Mouse (Mus musculus) MEL (cell line): ENCODE measurements around the gene Bcl3. TPM values are rescaled to one million over a fixed set of nuclear protein-coding genes. Genes with fewer than 3 reads are reported as not detected.

Experiments
- DNase-seq: peaks from one replicate; pipeline ENCODE4 v3.0.0; 2011; ENCODE audit warnings: low read depth, low spot score
- H3K27ac ChIP-seq: 2 replicates; pipeline ENCODE4 v1.5.1; 2012; ENCODE audit warnings: low read depth, mild to moderate bottlenecking, control low read depth, low read length, moderate library complexity; ENCODE audit not compliant: control insufficient read depth
- H3K27me3 ChIP-seq, 2 experiments: fragments of 150-350 bp in 1 of 2; sonication (generic) in 1 of 2; 2 replicates each; pipeline ENCODE4 v1.6.1; 2012; ENCODE audit warnings: low read length in 2 of 2, mild to moderate bottlenecking in 2 of 2, improper control_type of control experiment in 1 of 2, moderate library complexity in 1 of 2; ENCODE audit not compliant: insufficient read depth in 2 of 2, control insufficient read depth in 1 of 2
- H3K36me3 ChIP-seq, 2 experiments: 2 replicates each; pipeline ENCODE4 v1.6.1; 2012 to 2014; ENCODE audit warnings: low read length in 2 of 2, improper control_type of control experiment in 1 of 2, inconsistent platforms in 1 of 2, mild to moderate bottlenecking in 1 of 2; ENCODE audit not compliant: insufficient read depth in 2 of 2, control insufficient read depth in 1 of 2
- H3K4me1 ChIP-seq, 2 experiments: fragments of 150-350 bp in 1 of 2; sonication (generic) in 1 of 2; 2 replicates each; pipeline ENCODE4 v1.6.1; 2012; ENCODE audit warnings: low read length in 2 of 2, improper control_type of control experiment in 1 of 2, mild to moderate bottlenecking in 1 of 2; ENCODE audit not compliant: insufficient read depth in 2 of 2, control insufficient read depth in 1 of 2
- H3K4me3 ChIP-seq, 2 experiments: fragments of 150-350 bp in 1 of 2; sonication (generic) in 1 of 2; 2 replicates each; pipeline ENCODE4 v1.5.1; 2012; ENCODE audit warnings: low read depth in 2 of 2, low read length in 2 of 2, mild to moderate bottlenecking in 2 of 2, moderate library complexity in 2 of 2, control low read depth in 1 of 2, improper control_type of control experiment in 1 of 2; ENCODE audit not compliant: control insufficient read depth in 1 of 2, insufficient read depth in 1 of 2
- H3K79me2 ChIP-seq: 2 replicates; pipeline ENCODE4 v1.6.1; 2012; ENCODE audit warnings: mild to moderate bottlenecking, low read length, moderate library complexity; ENCODE audit not compliant: control insufficient read depth, poor library complexity, insufficient read depth
- H3K9ac ChIP-seq: 2 replicates; pipeline ENCODE4 v1.6.1; 2012; ENCODE audit warnings: low read depth, mild to moderate bottlenecking, control low read depth, low read length, moderate library complexity; ENCODE audit not compliant: control insufficient read depth, poor library complexity, severe bottlenecking
- H3K9me3 ChIP-seq: fragments of 150-350 bp; sonication (generic); replicated peaks from 2 replicates; pipeline ENCODE4 v1.6.1; 2012; ENCODE audit warnings: mild to moderate bottlenecking, low read length, improper control_type of control experiment, moderate library complexity; ENCODE audit not compliant: insufficient read depth
- CHD1 ChIP-seq: IDR thresholded peaks from 2 replicates; pipeline ENCODE4 v1.6.1; 2012; ENCODE audit warnings: low read depth, mild to moderate bottlenecking, inconsistent platforms, low read length, improper control_type of control experiment
- ELF1 ChIP-seq: IDR thresholded peaks from 2 replicates; pipeline ENCODE4 v1.6.1; 2014; ENCODE audit warnings: low read depth, mild to moderate bottlenecking, inconsistent platforms, low read length, improper control_type of control experiment, moderate library complexity
- EP300 ChIP-seq, 2 experiments: IDR thresholded peaks; 2 replicates each; pipeline ENCODE4 v1.6.1; 2011; ENCODE audit warnings: improper control_type of control experiment in 2 of 2, low read length in 2 of 2, low read depth in 1 of 2, mild to moderate bottlenecking in 1 of 2
- ETS1 ChIP-seq: IDR thresholded peaks from 2 replicates; pipeline ENCODE4 v1.6.1; 2012; ENCODE audit warnings: low read depth, mild to moderate bottlenecking, inconsistent platforms, low read length, improper control_type of control experiment, moderate library complexity
- GABPA ChIP-seq: IDR thresholded peaks from 2 replicates; pipeline ENCODE4 v1.6.1; 2012; ENCODE audit warnings: low read depth, mild to moderate bottlenecking, inconsistent platforms, low read length, improper control_type of control experiment, moderate library complexity
- HCFC1 ChIP-seq: IDR thresholded peaks from 2 replicates; pipeline ENCODE4 v1.6.1; 2012; ENCODE audit warnings: low read depth, mild to moderate bottlenecking, inconsistent platforms, low read length, improper control_type of control experiment, moderate library complexity
- KAT2A ChIP-seq: conservative IDR thresholded peaks from 2 replicates; pipeline ENCODE4 v1.6.1; 2012; ENCODE audit warnings: low read depth, low read length, improper control_type of control experiment, inconsistent platforms
- MAZ ChIP-seq: IDR thresholded peaks from 2 replicates; pipeline ENCODE4 v1.6.1; 2012; ENCODE audit warnings: low read depth, mild to moderate bottlenecking, inconsistent platforms, low read length, improper control_type of control experiment
- MXI1 ChIP-seq: IDR thresholded peaks from 2 replicates; pipeline ENCODE4 v1.6.1; 2011; ENCODE audit warnings: mild to moderate bottlenecking, low read depth, low read length, improper control_type of control experiment
- MYC ChIP-seq: IDR thresholded peaks from 2 replicates; pipeline ENCODE4 v1.6.1; 2011; ENCODE audit warnings: low read depth, mild to moderate bottlenecking, low read length, improper control_type of control experiment, moderate library complexity
- NELFE ChIP-seq: IDR thresholded peaks from 2 replicates; pipeline ENCODE4 v1.6.1; 2011; ENCODE audit warnings: low read depth, low read length, improper control_type of control experiment
- NRF1 ChIP-seq: IDR thresholded peaks from 2 replicates; pipeline ENCODE4 v1.6.1; 2014; ENCODE audit warnings: low read depth, mild to moderate bottlenecking, inconsistent platforms, low read length, improper control_type of control experiment, moderate library complexity; ENCODE audit not compliant: poor library complexity, insufficient read depth, severe bottlenecking
- POLR2A ChIP-seq, 2 experiments: IDR thresholded peaks; 2 replicates each; pipeline ENCODE4 v1.6.1; 2011 to 2012; ENCODE audit warnings: low read length in 2 of 2, mild to moderate bottlenecking in 2 of 2, control low read depth in 1 of 2, improper control_type of control experiment in 1 of 2, low read depth in 1 of 2, moderate library complexity in 1 of 2; ENCODE audit not compliant: control insufficient read depth in 1 of 2, insufficient read depth in 1 of 2, poor library complexity in 1 of 2
- POLR2AphosphoS2 ChIP-seq: IDR thresholded peaks from 2 replicates; pipeline ENCODE4 v1.6.1; 2011; ENCODE audit warnings: low read length, improper control_type of control experiment
- RCOR1 ChIP-seq: IDR thresholded peaks from 2 replicates; pipeline ENCODE4 v1.6.1; 2012; ENCODE audit warnings: low read depth, mild to moderate bottlenecking, inconsistent platforms, low read length, improper control_type of control experiment
- SIN3A ChIP-seq: IDR thresholded peaks from 2 replicates; pipeline ENCODE4 v1.6.1; 2012; ENCODE audit warnings: low read length, improper control_type of control experiment, inconsistent platforms
- SMC3 ChIP-seq: IDR thresholded peaks from 2 replicates; pipeline ENCODE4 v1.6.1; 2011; ENCODE audit warnings: low read depth, low read length, improper control_type of control experiment
- TBP ChIP-seq: IDR thresholded peaks from 2 replicates; pipeline ENCODE4 v1.8.0; 2011; ENCODE audit warnings: low read depth, low read length, improper control_type of control experiment
- TCF12 ChIP-seq: IDR thresholded peaks from 2 replicates; pipeline ENCODE4 v1.6.1; 2014; ENCODE audit warnings: low read depth, mild to moderate bottlenecking, inconsistent platforms, low read length, improper control_type of control experiment, moderate library complexity
- USF1 ChIP-seq: IDR thresholded peaks from 2 replicates; pipeline ENCODE4 v1.6.1; 2014; ENCODE audit warnings: low read depth, mild to moderate bottlenecking, inconsistent platforms, low read length, improper control_type of control experiment, moderate library complexity
- USF2 ChIP-seq, 2 experiments: IDR thresholded peaks; 2 replicates each; pipeline ENCODE4 v1.6.1; 2011 to 2012; ENCODE audit warnings: improper control_type of control experiment in 2 of 2, low read length in 2 of 2, borderline replicate concordance in 1 of 2, inconsistent platforms in 1 of 2, low read depth in 1 of 2, mild to moderate bottlenecking in 1 of 2; ENCODE audit not compliant: insufficient read depth in 1 of 2
- ZKSCAN1 ChIP-seq: IDR thresholded peaks from 2 replicates; pipeline ENCODE4 v1.6.1; 2012; ENCODE audit warnings: low read depth, mild to moderate bottlenecking, inconsistent platforms, low read length, improper control_type of control experiment, moderate library complexity
- ZMIZ1 ChIP-seq: IDR thresholded peaks from 2 replicates; pipeline ENCODE4 v1.6.1; 2012; ENCODE audit warnings: low read depth, mild to moderate bottlenecking, inconsistent platforms, low read length, improper control_type of control experiment, moderate library complexity
- ZNF384 ChIP-seq: IDR thresholded peaks from 2 replicates; pipeline ENCODE4 v1.6.1; 2012; ENCODE audit warnings: low read depth, mild to moderate bottlenecking, inconsistent platforms, low read length, improper control_type of control experiment
- polyA plus RNA-seq, 2 experiments: library from polyadenylated mRNA; stranded (reverse) in 1 of 2; unstranded in 1 of 2; fragments of >175 nt in 1 of 2; fragments of >200 nt in 1 of 2; gene quantifications; 2 replicates each; pipeline versions ENCODE4 v1.2.1 to v1.2.4; 2012; ENCODE audit warnings: low replicate concordance in 2 of 2, low read depth in 1 of 2; ENCODE audit not compliant: insufficient read length in 2 of 2, insufficient read depth in 1 of 2, missing spikeins in 1 of 2
- total RNA-seq: library from RNA; depleted of rRNA; stranded (reverse); fragments of 300-350 nt; gene quantifications from 2 replicates; pipeline ENCODE4 v1.2.3, GENCODE M21; 2012

The Bcl3 gene
- total and polyA plus RNA-seq, 3 experiments = 2.7 to 6.7 TPM; not detected in 1

GRCm38 (mm10) chr7:19771682-19772081, 50.9 kb downstream of the Bcl3 start:
- no peaks in the 10 kb centered on the region for H3K79me2 ChIP-seq
- H3K9ac ChIP-seq = no peak overlapping the region
- H3K27me3 ChIP-seq = no peaks in the 10 kb centered on the region; a peak in 1 of 4 replicates

DNA sequence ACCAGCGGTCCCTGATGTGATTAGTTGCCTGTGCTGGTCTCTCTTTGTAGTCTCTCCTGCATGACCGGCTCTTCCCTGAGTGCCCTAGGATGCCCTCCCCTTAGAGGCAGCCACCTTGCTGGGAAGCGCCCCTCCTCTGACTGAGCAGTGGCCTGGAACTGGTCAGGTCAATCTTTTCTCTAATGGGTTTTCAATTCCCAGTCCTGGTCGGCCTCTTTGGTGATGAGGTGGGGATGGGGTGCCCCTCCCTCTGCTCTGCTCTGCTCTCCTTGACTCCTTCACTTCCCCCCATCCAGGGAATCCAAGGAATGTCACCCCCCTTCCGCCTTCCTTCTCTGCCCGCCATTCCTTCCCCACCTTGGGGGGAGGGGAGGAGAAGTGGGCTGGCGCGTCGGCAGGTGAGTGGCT, 51.6 kb downstream of the Bcl3 start, which contains the start of gene Bcam:
Gene Bcam, minus strand, starts transcription at position 33 of the 408 bp plus-strand sequence.
- Histone ChIP-seq H3K79me2 (no peaks in the 10 kb centered on the region), H3K27ac (no peak within 1 kb of the TSS), H3K4me3 (peak within 1 kb of the TSS; percentile 52 to 84), H3K9me3 (no peaks in the 10 kb centered on the region), H3K4me1 (peaks cover 4 to 10% of the 10 kb centered on the region in 2 experiments; a peak in 3 of 4 replicates), H3K9ac (peak within 1 kb of the TSS; percentile 68), H3K27me3 (no peaks in the 10 kb centered on the region; a peak in 1 of 4 replicates), H3K36me3 (no peaks in the 10 kb centered on the region)
- no peak for TF ChIP-seq TBP
- no peak for TF ChIP-seq MYC
- DNase-seq = no peak

More at GRCm38 (mm10) chr7:19771682-19772081, 50.9 kb downstream of the Bcl3 start:
- no peak overlapping the region for H3K27ac ChIP-seq
- TF ChIP-seq GABPA = no peak
- TF ChIP-seq, all 39 proteins: peak for 0
- DNase-seq = no peak
- Histone ChIP-seq H3K9me3 (no peaks in the 10 kb centered on the region), H3K4me1 (peaks cover 4 to 10% of the 10 kb centered on the region in 2 experiments; a peak in 3 of 4 replicates), H3K36me3 (no peaks in the 10 kb centered on the region), H3K4me3 (no peak overlapping the region)

DNA sequence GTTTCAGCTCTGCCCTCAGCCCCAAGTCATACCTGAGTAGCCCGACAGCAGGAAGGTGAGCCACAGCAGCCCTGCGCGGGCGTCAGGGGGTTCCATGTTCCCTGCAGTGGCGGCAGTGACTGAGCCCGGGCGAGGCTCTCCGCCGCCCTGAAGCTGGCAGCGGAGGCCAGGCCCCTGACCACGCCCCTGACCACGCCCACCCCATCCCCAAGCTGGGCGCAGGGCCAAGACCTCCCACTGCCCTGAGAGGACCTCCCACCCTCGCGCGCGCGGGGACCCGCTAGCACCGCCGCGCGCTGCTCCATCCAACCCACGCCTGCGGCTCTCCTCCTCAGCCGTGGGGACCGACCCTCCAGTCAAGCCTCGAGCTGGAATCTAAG, 52.2 kb downstream of the Bcl3 start:
- no peaks in the 10 kb centered on the region for H3K36me3 ChIP-seq
- no peak overlapping the region for H3K27ac ChIP-seq
- no peaks in the 10 kb centered on the region for H3K9me3 ChIP-seq
- H3K4me1 ChIP-seq = peaks cover 4 to 10% of the 10 kb centered on the region in 2 experiments; a peak in 3 of 4 replicates
- H3K27me3 ChIP-seq = no peaks in the 10 kb centered on the region; a peak in 1 of 4 replicates
- DNase-seq = peak; percentile 76
- H3K9ac ChIP-seq = peak overlapping the region; percentile 68
- H3K4me3 ChIP-seq = peak overlapping the region; percentile 52 to 84
- peak; percentile 35 to 62; a peak in 2 of 4 replicates for TF ChIP-seq POLR2A (IDR thresholded peaks at IDR 0.05; ENCODE audit: control insufficient read depth in 1 of 2, insufficient read depth in 1 of 2, low read depth in 1 of 2, low read length in 2 of 2, poor library complexity in 1 of 2)
- no peak for TF ChIP-seq SMC3
- peak; percentile 55 for TF ChIP-seq NELFE
- TF ChIP-seq TCF12 = no peak
- no peak for TF ChIP-seq NRF1
- no peak for TF ChIP-seq ELF1
- no peak for TF ChIP-seq USF1
- TF ChIP-seq RCOR1 = no peak
- TF ChIP-seq EP300 (IDR thresholded peaks at IDR 0.05; ENCODE audit: low read depth in 1 of 2, low read length in 2 of 2) = no peak
- TF ChIP-seq MXI1 = no peak
- TF ChIP-seq USF2 (IDR thresholded peaks at IDR 0.05; ENCODE audit: borderline replicate concordance in 1 of 2, insufficient read depth in 1 of 2, low read depth in 1 of 2, low read length in 2 of 2) = no peak
- TF ChIP-seq KAT2A = no peak
- no peak for TF ChIP-seq POLR2AphosphoS2
- TF ChIP-seq HCFC1 = no peak
- TF ChIP-seq CHD1 = no peak
- TF ChIP-seq ZKSCAN1 = no peak
- TF ChIP-seq SIN3A = no peak
- TF ChIP-seq ZMIZ1 = peak; percentile 41; the same call in 1 of the 2 replicates
- TF ChIP-seq ZNF384 = no peak
- TF ChIP-seq TBP = no peak
- no peak for TF ChIP-seq MYC
- TF ChIP-seq MAZ = 0 out of 2 replicates have a peak, but pooled peaks have one; percentile 41
- TF ChIP-seq ETS1 = no peak
- TF ChIP-seq, all 39 proteins: peak for 4
- no peaks in the 10 kb centered on the region for H3K79me2 ChIP-seq
